Mouse (Mus musculus) spleen, postnatal 4 days (tissue): Measurements from ENCODE around the gene Patl1.
"Not testable (repeated sequence)": the region's sequence is repeated elsewhere in the genome, so short reads cannot be mapped to it uniquely, and the experiment has no call there.

Experiments
- DNase-seq, 2 experiments: peaks; one replicate each; pipeline ENCODE4 v3.0.0; 2022; ENCODE audit warnings: low spot score in 2 of 2

Patl1 gene

GRCm38 (mm10) chr19:11912037-11912532, at the start of gene Patl1:
Gene Patl1, plus strand, starts transcription at chr19:11912399.
- peak; percentile 97 to 99 for DNase-seq

- DNase-seq: no peak
Measured at GRCm38 (mm10) chr19:11867837-11868236, 44.4 kb upstream of the Patl1 start.

- DNase-seq: no peak
Measured at GRCm38 (mm10) chr19:11875006-11875405, 37.2 kb upstream of the Patl1 start, which contains the start of gene Olfr1419. Gene Olfr1419, minus strand, starts transcription at chr19:11875106.

- DNase-seq: not testable (repeated sequence)
Measured at GRCm38 (mm10) chr19:11878404-11878803, 33.8 kb upstream of the Patl1 start.

GRCm38 (mm10) chr19:11886265-11886664, 25.9 kb upstream of the Patl1 start, which contains the start of gene Olfr1420:
Gene Olfr1420, plus strand, starts transcription at chr19:11886565.
- DNase-seq: no peak

- DNase-seq: no peak
Measured at GRCm38 (mm10) chr19:11911021-11911420, 1.2 kb upstream of the Patl1 start.

GRCm38 (mm10) chr19:11911603-11912002, 596 bp upstream of the Patl1 start:
- DNase-seq: peak in 1 of 2 experiments; percentile 62

GRCm38 (mm10) chr19:11912533-11913121, 428 bp downstream of the Patl1 start:
- DNase-seq: peak; percentile 44 to 76

GRCm38 (mm10) chr19:11915804-11916203, 3.6 kb downstream of the Patl1 start:
- DNase-seq: no peak

GRCm38 (mm10) chr19:11922068-11922467, 9.9 kb downstream of the Patl1 start:
- DNase-seq: no peak

- not testable (repeated sequence) for DNase-seq
Measured at GRCm38 (mm10) chr19:11922515-11922914, 10.3 kb downstream of the Patl1 start.

GRCm38 (mm10) chr19:11926380-11926779, 14.2 kb downstream of the Patl1 start:
- DNase-seq: no peak

GRCm38 (mm10) chr19:11928025-11928748, 16.0 kb downstream of the Patl1 start:
- DNase-seq: no peak

GRCm38 (mm10) chr19:11946460-11946859, 34.3 kb downstream of the Patl1 start:
- DNase-seq: not testable (repeated sequence)

- DNase-seq: no peak
Measured at GRCm38 (mm10) chr19:11949878-11950277, 37.7 kb downstream of the Patl1 start.

GRCm38 (mm10) chr19:11950747-11951146, 38.5 kb downstream of the Patl1 start:
- no peak for DNase-seq

- DNase-seq: no peak
Measured at GRCm38 (mm10) chr19:11954206-11954605, 42.0 kb downstream of the Patl1 start.

GRCm38 (mm10) chr19:11956636-11957035, 44.4 kb downstream of the Patl1 start:
- no peak for DNase-seq

GRCm38 (mm10) chr19:11957396-11957795, 45.2 kb downstream of the Patl1 start:
- DNase-seq: no peak

- no peak for DNase-seq
Measured at GRCm38 (mm10) chr19:11957846-11958245, 45.6 kb downstream of the Patl1 start.

- no peak for DNase-seq
Measured at GRCm38 (mm10) chr19:11964266-11964665, 52.1 kb downstream of the Patl1 start.

GRCm38 (mm10) chr19:11965023-11965942, 53.1 kb downstream of the Patl1 start, which contains the start of gene Osbp:
Gene Osbp, plus strand, starts transcription at chr19:11965941.
- peak; percentile 97 for DNase-seq
